25 mouse cellular contexts compared by ENCODE assay signal in genomic region chr1:135606355-135607015, GRCm38 (mm10). TPM values are rescaled to one million over a fixed set of nuclear protein-coding genes. Genes with fewer than 3 reads are reported as not detected.
DNase-seq lines count a peak whose midpoint lies in the region; ATAC-seq and TF ChIP-seq lines count a peak whose summit lies in the region.
"Had no signal": no experiment of that assay in that cellular context is flagged by ENCODE, and none has a peak within 500 bp of the region (broad histone marks: within the 10 kb centered on the region; RNA-seq: fewer than 3 reads in every experiment).

No protein-coding gene starts in this region.

- TF ChIP-seq POLR2A in cerebellum, adult 2 months (IDR thresholded peaks at IDR 0.05; ENCODE audit: borderline replicate concordance, insufficient read depth, low read length): no peak

- 88% methylated on average over 12 of the region's 12 CpGs for WGBS in stomach, embryonic 14.5 days
- WGBS in stomach, postnatal 0 days: 87% methylated on average over 12 of the region's 12 CpGs
- WGBS in cerebellum, adult 2 months: 20% methylated on average over 12 of the region's 12 CpGs

- TF ChIP-seq EP300 in stomach, postnatal 0 days (optimal IDR thresholded peaks at IDR 0.05): no peak

- no peak overlapping the region for H3K4me3 ChIP-seq in stomach, embryonic 14.5 days (ENCODE audit: low read depth, low read length)
- no peak overlapping the region for H3K4me3 ChIP-seq in stomach, postnatal 0 days (ENCODE audit: low read depth, low read length)
- H3K4me3 ChIP-seq in cerebellum, adult 2 months (replicated peaks; ENCODE audit: insufficient read depth, low read depth, low read length): no peak overlapping the region
- H3K4me3 ChIP-seq: embryonic facial prominence, embryonic 13.5 days; hindbrain, embryonic 13.5 days; layer of hippocampus, adult 2 months; liver, embryonic 12.5 days had no signal

- H3K36me3 ChIP-seq in stomach, embryonic 14.5 days (ENCODE audit: control insufficient read depth, insufficient read depth, low read length): no peaks in the 10 kb centered on the region
- no peaks in the 10 kb centered on the region for H3K36me3 ChIP-seq in stomach, postnatal 0 days (ENCODE audit: control insufficient read depth, insufficient read depth, low read length)
- H3K36me3 ChIP-seq: embryonic facial prominence, embryonic 13.5 days; hindbrain, embryonic 13.5 days; liver, embryonic 12.5 days had no signal

- no peak for TF ChIP-seq CTCF in stomach, postnatal 0 days (IDR thresholded peaks at IDR 0.05; ENCODE audit: low read depth)
- no peak for TF ChIP-seq CTCF in cerebellum, adult 2 months (IDR thresholded peaks at IDR 0.05; ENCODE audit: borderline replicate concordance, insufficient read depth, low read depth, low read length)

- no peak for ATAC-seq in stomach, embryonic 14.5 days (ENCODE audit: insufficient number of reproducible peaks, insufficient read depth, low FRiP score, low read depth)
- ATAC-seq in stomach, postnatal 0 days (ENCODE audit: low FRiP score, low TSS enrichment): no peak
- ATAC-seq: CD4-positive, CD25-positive, alpha-beta regulatory T cell, adult 4 months; liver, embryonic 12.5 days; liver, postnatal 0 days; midbrain, embryonic 16.5 days had no signal

- H3K9me3 ChIP-seq in stomach, embryonic 14.5 days (ENCODE audit: control insufficient read depth, low read depth, low read length): no peaks in the 10 kb centered on the region
- H3K9me3 ChIP-seq in stomach, postnatal 0 days (ENCODE audit: control insufficient read depth, low read length): no peaks in the 10 kb centered on the region
- H3K9me3 ChIP-seq: embryonic facial prominence, embryonic 13.5 days; hindbrain, embryonic 13.5 days; liver, embryonic 12.5 days had no signal

- H3K4me1 ChIP-seq in stomach, embryonic 14.5 days (ENCODE audit: control insufficient read depth, insufficient read depth, low read length): peaks cover 5% of the 10 kb centered on the region; the same call in 1 of the 2 replicates
- H3K4me1 ChIP-seq in stomach, postnatal 0 days (replicated peaks; ENCODE audit: control insufficient read depth, insufficient read depth): no peaks in the 10 kb centered on the region
- H3K4me1 ChIP-seq in cerebellum, adult 2 months (ENCODE audit: control insufficient read depth, insufficient read depth, low read length): peaks cover 22% of the 10 kb centered on the region
- H3K4me1 ChIP-seq: liver, embryonic 12.5 days had no signal

- no peaks in the 10 kb centered on the region for H3K27me3 ChIP-seq in stomach, embryonic 14.5 days (ENCODE audit: control insufficient read depth, insufficient read depth, low read length)
- no peaks in the 10 kb centered on the region for H3K27me3 ChIP-seq in stomach, postnatal 0 days (ENCODE audit: control insufficient read depth, insufficient read depth, low read length)
- no peaks in the 10 kb centered on the region for H3K27me3 ChIP-seq in cerebellum, adult 2 months (ENCODE audit: control insufficient read depth, insufficient read depth, low read length)
- H3K27me3 ChIP-seq: embryonic facial prominence, embryonic 13.5 days; hindbrain, embryonic 13.5 days; liver, embryonic 12.5 days had no signal

- H3K4me2 ChIP-seq in stomach, embryonic 14.5 days (replicated peaks; ENCODE audit: low read depth, low read length): no peak overlapping the region
- no peak overlapping the region for H3K4me2 ChIP-seq in stomach, postnatal 0 days (replicated peaks; ENCODE audit: low read depth)
- H3K4me2 ChIP-seq: embryonic facial prominence, embryonic 13.5 days; heart, embryonic 11.5 days; hindbrain, embryonic 13.5 days; liver, embryonic 12.5 days; midbrain, embryonic 11.5 days had no signal

- H3K27ac ChIP-seq in stomach, embryonic 14.5 days (ENCODE audit: low read length): peak overlapping the region; percentile 61; the same call in 1 of the 2 replicates
- no peak overlapping the region for H3K27ac ChIP-seq in stomach, postnatal 0 days (replicated peaks)
- H3K27ac ChIP-seq in cerebellum, adult 2 months (ENCODE audit: insufficient read depth, low read length): no peak overlapping the region
- H3K27ac ChIP-seq: embryonic facial prominence, embryonic 13.5 days; hindbrain, embryonic 13.5 days; layer of hippocampus, adult 2 months; liver, embryonic 12.5 days had no signal

- no peak overlapping the region for H3K9ac ChIP-seq in stomach, embryonic 14.5 days (replicated peaks; ENCODE audit: low read depth, low read length)
- H3K9ac ChIP-seq in stomach, postnatal 0 days (ENCODE audit: low read length): no peak overlapping the region
- H3K9ac ChIP-seq: embryonic facial prominence, embryonic 13.5 days; hindbrain, embryonic 13.5 days; liver, embryonic 12.5 days; liver, postnatal 0 days had no signal

- no peak for DNase-seq in stomach, postnatal 0 days (ENCODE audit: low spot score)
- peak; percentile 76 to 85 for DNase-seq in cerebellum, adult 2 months
- DNase-seq in cerebellum, postnatal 14 days: peak; percentile 85 to 92
- no peak for DNase-seq in adrenal gland, postnatal 36 days
- no peak for DNase-seq in heart, postnatal 4 days
- DNase-seq in left cerebral cortex, adult 18-20 months (ENCODE audit: low spot score in 2 of 2): no peak
- DNase-seq: gastrocnemius, postnatal 25 days; heart, adult 11 months; heart, postnatal 36 days; kidney, adult 11 months; kidney, postnatal 36 days; left cerebral cortex, postnatal 4 days; liver, postnatal 0 days; lung, postnatal 36 days; spleen, adult 18-20 months; thymus, postnatal 14 days had no signal

RNA-seq across cellular contexts. Expression of gene Nav1, which starts 0.6 kb away (rescaled TPM):
- 25.6 and 25.8 TPM in 2 replicates for polyA plus RNA-seq in stomach, embryonic 14.5 days (2014; fragmentation: Nextera tagmentation; extraction: Ambion mirVana)
- polyA plus RNA-seq in stomach, postnatal 0 days (2015; fragmentation: Nextera tagmentation; extraction: Ambion mirVana): 3.7 and 3.9 TPM in 2 replicates
- polyA plus RNA-seq in cerebellum, adult 2 months (2012; rRNA removed): 24.7 and 26.8 TPM in 2 replicates
- 10 to 100 TPM; 11.3 to 17.1 TPM for total RNA-seq in adrenal gland, postnatal 36 days (2021)
- 10 to 100 TPM; 53.9 to 54.8 TPM for total RNA-seq in heart, postnatal 4 days (2021)
- 10 to 100 TPM; 42.5 to 48.0 TPM for total RNA-seq in left cerebral cortex, adult 18-20 months (2021)

Comparison
In these comparisons a context has a peak if more than half of its experiments do, and no peak if none do; other contexts are left out.
1. DNase-seq: peak in cerebellum, adult 2 months (2 of 2) and cerebellum, postnatal 14 days (2 of 2); none in stomach, postnatal 0 days (single experiment), adrenal gland, postnatal 36 days (0 of 2), heart, postnatal 4 days (single experiment) and left cerebral cortex, adult 18-20 months (0 of 2).